Mouse (Mus musculus): ENCODE results near the gene Podn. TPM values are rescaled to one million over a fixed set of nuclear protein-coding genes. Genes with fewer than 3 reads are reported as not detected.
"Not testable (repeated sequence)": the region's sequence is repeated elsewhere in the genome, so short reads cannot be mapped to it uniquely, and the experiment has no call there.

The Podn gene
- 0.05 and 0.29 TPM in 2 replicates for polyA plus RNA-seq (2015; fragmentation: Nextera tagmentation; extraction: Ambion mirVana)

- H3K9me3 ChIP-seq = no peaks in the 10 kb centered on the region
- 82% methylated on average over 4 of the region's 4 CpGs for WGBS
- no peak within 1 kb of the TSS for H3K27ac ChIP-seq (replicated peaks)
- no peaks in the 10 kb centered on the region for H3K4me1 ChIP-seq
- H3K4me2 ChIP-seq = no peak within 1 kb of the TSS
- peaks cover 14% of the 10 kb centered on the region; the same call in 1 of the 2 replicates for H3K36me3 ChIP-seq
- H3K4me3 ChIP-seq = no peak within 1 kb of the TSS
- no peak within 1 kb of the TSS for H3K9ac ChIP-seq
- H3K27me3 ChIP-seq (replicated peaks) = no peaks in the 10 kb centered on the region
- ATAC-seq (ENCODE audit: extremely low read depth, insufficient number of reproducible peaks, low FRiP score, low TSS enrichment) = no peak
Observed at GRCm38 (mm10) chr4:108096345-108096744, at the start of gene Podn. Podn (minus strand) TSS chr4:108096445.

DNA sequence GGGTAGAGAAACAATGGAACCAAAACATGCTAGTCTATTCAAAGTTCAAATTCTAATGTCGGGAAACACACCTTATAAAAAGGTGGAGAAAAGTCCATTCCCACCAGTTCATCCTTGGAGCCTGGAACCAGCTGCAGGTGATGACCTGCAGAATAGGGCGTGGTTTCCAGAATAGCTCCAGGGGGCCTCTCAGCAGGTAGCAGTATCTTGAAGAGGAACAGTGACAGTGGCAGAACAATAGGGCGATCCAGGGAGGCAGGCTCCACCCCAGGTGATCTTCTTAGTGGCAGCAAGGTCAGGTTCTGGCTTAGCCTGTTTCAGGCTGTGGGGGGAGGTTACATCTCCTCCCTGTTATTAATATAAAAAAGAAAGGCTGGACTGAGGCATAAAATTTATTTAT is 49.3 kb upstream of the Podn start:
- H3K9ac ChIP-seq; H3K27ac ChIP-seq (replicated peaks); H3K4me2 ChIP-seq; H3K27me3 ChIP-seq (replicated peaks); ATAC-seq (ENCODE audit: extremely low read depth, insufficient number of reproducible peaks, low FRiP score, low TSS enrichment); H3K9me3 ChIP-seq; H3K36me3 ChIP-seq; H3K4me3 ChIP-seq; H3K4me1 ChIP-seq: not testable (repeated sequence)
- 35% methylated on average over 3 of the region's 3 CpGs for WGBS

GRCm38 (mm10) chr4:108144880-108145279 is 48.6 kb upstream of the Podn start, which contains the start of gene Scp2:
Scp2 (minus strand) TSS chr4:108144998.
- Histone ChIP-seq H3K4me3 (no peak within 1 kb of the TSS), H3K4me1 (no peaks in the 10 kb centered on the region), H3K27ac (replicated peaks) (no peak within 1 kb of the TSS), H3K36me3 (no peaks in the 10 kb centered on the region), H3K9me3 (peaks cover 9% of the 10 kb centered on the region; the same call in 1 of the 2 replicates), H3K27me3 (replicated peaks) (no peaks in the 10 kb centered on the region), H3K9ac (no peak within 1 kb of the TSS), H3K4me2 (no peak within 1 kb of the TSS)
- ATAC-seq (ENCODE audit: extremely low read depth, insufficient number of reproducible peaks, low FRiP score, low TSS enrichment) = no peak
- 86% methylated on average over 1 of the region's 1 CpGs for WGBS

GRCm38 (mm10) chr4:108143778-108144177 is 47.5 kb upstream of the Podn start:
- Histone ChIP-seq H3K4me2 (no peak overlapping the region), H3K36me3 (no peaks in the 10 kb centered on the region), H3K4me3 (no peak overlapping the region), H3K27me3 (replicated peaks) (no peaks in the 10 kb centered on the region), H3K4me1 (no peaks in the 10 kb centered on the region), H3K9me3 (peaks cover 9% of the 10 kb centered on the region; the same call in 1 of the 2 replicates), H3K27ac (replicated peaks) (no peak overlapping the region), H3K9ac (no peak overlapping the region)
- ATAC-seq (ENCODE audit: extremely low read depth, insufficient number of reproducible peaks, low FRiP score, low TSS enrichment) = no peak

DNA sequence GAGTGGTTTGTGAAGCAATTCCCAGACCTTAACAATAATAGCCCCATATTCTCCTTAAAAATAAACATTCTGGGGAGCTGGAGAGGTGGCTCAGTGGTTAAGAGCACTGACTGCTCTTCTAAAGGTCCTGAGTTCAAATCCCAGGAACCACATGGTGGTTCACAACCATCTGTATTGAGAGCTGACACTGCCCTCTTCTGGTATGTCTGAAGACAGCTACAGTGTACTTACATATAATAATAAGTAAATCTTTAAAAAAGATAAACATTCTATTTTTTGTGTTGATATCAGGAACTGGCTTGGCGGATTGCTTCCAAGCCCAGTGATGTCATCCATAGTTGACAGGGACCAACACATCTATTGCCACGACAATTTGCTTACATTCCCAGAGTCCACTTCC is 46.9 kb upstream of the Podn start:
- H3K36me3 ChIP-seq; ATAC-seq (ENCODE audit: extremely low read depth, insufficient number of reproducible peaks, low FRiP score, low TSS enrichment); H3K27me3 ChIP-seq (replicated peaks); H3K4me2 ChIP-seq; H3K4me3 ChIP-seq; H3K4me1 ChIP-seq; H3K9ac ChIP-seq; H3K27ac ChIP-seq (replicated peaks); H3K9me3 ChIP-seq: not testable (repeated sequence)
- 76% methylated on average over 2 of the region's 2 CpGs for WGBS

- H3K9ac ChIP-seq = no peak overlapping the region
- 75% methylated on average over 5 of the region's 5 CpGs for WGBS
- no peaks in the 10 kb centered on the region for H3K4me1 ChIP-seq
- H3K36me3 ChIP-seq = no peaks in the 10 kb centered on the region
- no peak overlapping the region for H3K4me3 ChIP-seq
- no peaks in the 10 kb centered on the region for H3K27me3 ChIP-seq (replicated peaks)
- no peak for ATAC-seq (ENCODE audit: extremely low read depth, insufficient number of reproducible peaks, low FRiP score, low TSS enrichment)
- H3K27ac ChIP-seq (replicated peaks) = no peak overlapping the region
- no peak overlapping the region for H3K4me2 ChIP-seq
- peaks cover under 1% of the 10 kb centered on the region; the same call in 1 of the 2 replicates for H3K9me3 ChIP-seq
Observed at GRCm38 (mm10) chr4:108136938-108137337, 40.7 kb upstream of the Podn start.

DNA sequence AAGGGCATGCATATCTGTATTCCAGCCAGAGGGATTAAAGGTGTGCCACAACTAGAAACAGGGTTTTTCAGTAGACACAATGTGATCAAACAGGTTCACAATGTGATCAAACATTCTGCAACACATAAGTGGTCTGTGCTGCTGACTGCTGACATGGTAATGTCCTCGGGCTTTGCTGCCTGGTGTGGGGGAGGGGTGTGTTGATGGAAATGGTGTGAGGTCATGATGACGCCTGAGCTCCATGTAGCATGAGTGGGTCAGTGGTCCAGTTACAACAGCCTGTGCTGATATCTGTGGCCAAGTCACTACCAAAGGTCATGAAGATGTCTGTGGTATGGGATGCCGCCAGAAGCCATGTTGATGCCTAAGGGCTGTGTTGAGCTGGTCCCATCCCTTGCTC is 34.2 kb upstream of the Podn start:
- H3K4me1 ChIP-seq = no peaks in the 10 kb centered on the region
- H3K27me3 ChIP-seq (replicated peaks) = no peaks in the 10 kb centered on the region
- no peak for ATAC-seq (ENCODE audit: extremely low read depth, insufficient number of reproducible peaks, low FRiP score, low TSS enrichment)
- no peak overlapping the region for H3K4me2 ChIP-seq
- no peaks in the 10 kb centered on the region for H3K36me3 ChIP-seq
- peaks cover 8% of the 10 kb centered on the region for H3K9me3 ChIP-seq
- H3K4me3 ChIP-seq = no peak overlapping the region
- WGBS = 72% methylated on average over 3 of the region's 3 CpGs
- no peak overlapping the region for H3K9ac ChIP-seq
- H3K27ac ChIP-seq (replicated peaks) = no peak overlapping the region

DNA sequence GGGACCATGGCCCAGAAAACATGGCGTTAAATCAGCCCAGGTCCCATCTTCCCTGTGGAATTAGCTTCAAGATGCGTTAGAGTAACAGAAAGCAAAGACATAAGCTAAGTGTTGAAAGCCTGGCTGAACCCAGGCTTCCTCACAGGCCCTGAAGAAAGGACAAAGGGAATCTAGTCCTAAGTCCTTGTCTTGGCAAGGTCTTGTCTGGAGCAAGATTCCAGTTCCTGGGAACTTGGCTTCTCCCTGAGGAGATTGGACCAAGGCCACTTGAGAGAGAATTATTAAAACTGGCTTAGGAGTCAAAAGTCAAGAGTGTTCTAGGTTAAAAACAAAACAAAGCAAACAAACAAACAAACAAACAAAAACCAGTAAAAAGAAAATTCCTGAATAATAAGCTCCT is 32.1 kb upstream of the Podn start:
- Histone ChIP-seq H3K9me3 (peaks cover 8% of the 10 kb centered on the region), H3K4me2 (no peak overlapping the region), H3K9ac (no peak overlapping the region), H3K36me3 (no peaks in the 10 kb centered on the region), H3K4me1 (no peaks in the 10 kb centered on the region), H3K27ac (replicated peaks) (no peak overlapping the region), H3K27me3 (replicated peaks) (no peaks in the 10 kb centered on the region), H3K4me3 (no peak overlapping the region)
- ATAC-seq (ENCODE audit: extremely low read depth, insufficient number of reproducible peaks, low FRiP score, low TSS enrichment) = no peak
- WGBS = 83% methylated on average over 2 of the region's 2 CpGs

DNA sequence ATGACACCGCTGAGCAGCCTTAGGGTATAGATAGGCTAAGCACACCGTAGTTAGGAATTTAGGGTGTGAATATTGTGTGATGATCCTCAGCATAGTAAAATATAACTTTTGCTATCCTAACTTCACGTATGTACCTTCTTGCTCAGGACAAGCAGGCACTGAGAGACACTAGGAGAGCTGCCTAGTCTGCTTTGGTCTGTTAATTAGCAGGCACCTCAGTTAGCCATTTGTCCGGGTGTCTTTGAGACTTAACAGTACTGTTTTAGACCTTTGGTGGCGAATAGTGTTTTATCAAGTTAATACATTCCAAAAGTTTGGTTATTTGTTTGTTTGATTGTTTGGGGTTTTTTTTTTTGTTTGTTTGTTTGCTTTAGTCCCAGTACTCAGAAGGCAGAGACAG is 31.3 kb upstream of the Podn start:
- Histone ChIP-seq H3K9ac (no peak overlapping the region), H3K9me3 (peaks cover 8% of the 10 kb centered on the region), H3K4me1 (no peaks in the 10 kb centered on the region), H3K36me3 (no peaks in the 10 kb centered on the region), H3K4me2 (no peak overlapping the region), H3K27me3 (replicated peaks) (no peaks in the 10 kb centered on the region), H3K27ac (replicated peaks) (no peak overlapping the region), H3K4me3 (no peak overlapping the region)
- ATAC-seq (ENCODE audit: extremely low read depth, insufficient number of reproducible peaks, low FRiP score, low TSS enrichment) = no peak
- 85% methylated on average over 5 of the region's 5 CpGs for WGBS

DNA sequence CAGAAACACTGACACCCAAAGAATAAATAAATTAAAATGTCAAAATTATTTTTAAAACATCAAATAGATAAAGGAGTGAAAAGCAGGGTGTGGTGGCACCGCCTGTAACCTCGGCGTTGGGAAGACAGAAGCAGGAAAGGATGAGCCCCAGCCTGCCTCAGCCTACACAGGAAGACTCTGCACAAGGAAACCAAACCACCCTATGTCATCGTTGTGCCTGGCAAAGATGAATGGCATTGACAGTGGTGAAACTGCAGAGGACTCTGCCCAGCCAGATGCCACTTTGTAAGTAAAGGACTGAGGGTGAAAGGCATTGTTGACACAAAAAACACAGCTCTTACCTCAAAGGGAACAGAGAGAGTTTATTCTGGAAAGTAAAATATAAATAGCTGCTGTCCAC is 30.0 kb upstream of the Podn start:
- no peaks in the 10 kb centered on the region for H3K4me1 ChIP-seq
- no peak for ATAC-seq (ENCODE audit: extremely low read depth, insufficient number of reproducible peaks, low FRiP score, low TSS enrichment)
- peaks cover 8% of the 10 kb centered on the region for H3K9me3 ChIP-seq
- no peak overlapping the region for H3K4me3 ChIP-seq
- H3K4me2 ChIP-seq = no peak overlapping the region
- no peaks in the 10 kb centered on the region for H3K36me3 ChIP-seq
- H3K9ac ChIP-seq = no peak overlapping the region
- 86% methylated on average over 4 of the region's 4 CpGs for WGBS
- H3K27ac ChIP-seq (replicated peaks) = no peak overlapping the region
- no peaks in the 10 kb centered on the region for H3K27me3 ChIP-seq (replicated peaks)

- Histone ChIP-seq H3K4me2 (no peak overlapping the region), H3K9me3 (peaks cover 3% of the 10 kb centered on the region; the same call in 1 of the 2 replicates), H3K4me3 (no peak overlapping the region), H3K27me3 (replicated peaks) (no peaks in the 10 kb centered on the region), H3K27ac (replicated peaks) (no peak overlapping the region), H3K36me3 (no peaks in the 10 kb centered on the region), H3K4me1 (no peaks in the 10 kb centered on the region), H3K9ac (no peak overlapping the region)
- no peak for ATAC-seq (ENCODE audit: extremely low read depth, insufficient number of reproducible peaks, low FRiP score, low TSS enrichment)
- 81% methylated on average over 1 of the region's 1 CpGs for WGBS
Observed at GRCm38 (mm10) chr4:108124104-108124503, 27.9 kb upstream of the Podn start.

DNA sequence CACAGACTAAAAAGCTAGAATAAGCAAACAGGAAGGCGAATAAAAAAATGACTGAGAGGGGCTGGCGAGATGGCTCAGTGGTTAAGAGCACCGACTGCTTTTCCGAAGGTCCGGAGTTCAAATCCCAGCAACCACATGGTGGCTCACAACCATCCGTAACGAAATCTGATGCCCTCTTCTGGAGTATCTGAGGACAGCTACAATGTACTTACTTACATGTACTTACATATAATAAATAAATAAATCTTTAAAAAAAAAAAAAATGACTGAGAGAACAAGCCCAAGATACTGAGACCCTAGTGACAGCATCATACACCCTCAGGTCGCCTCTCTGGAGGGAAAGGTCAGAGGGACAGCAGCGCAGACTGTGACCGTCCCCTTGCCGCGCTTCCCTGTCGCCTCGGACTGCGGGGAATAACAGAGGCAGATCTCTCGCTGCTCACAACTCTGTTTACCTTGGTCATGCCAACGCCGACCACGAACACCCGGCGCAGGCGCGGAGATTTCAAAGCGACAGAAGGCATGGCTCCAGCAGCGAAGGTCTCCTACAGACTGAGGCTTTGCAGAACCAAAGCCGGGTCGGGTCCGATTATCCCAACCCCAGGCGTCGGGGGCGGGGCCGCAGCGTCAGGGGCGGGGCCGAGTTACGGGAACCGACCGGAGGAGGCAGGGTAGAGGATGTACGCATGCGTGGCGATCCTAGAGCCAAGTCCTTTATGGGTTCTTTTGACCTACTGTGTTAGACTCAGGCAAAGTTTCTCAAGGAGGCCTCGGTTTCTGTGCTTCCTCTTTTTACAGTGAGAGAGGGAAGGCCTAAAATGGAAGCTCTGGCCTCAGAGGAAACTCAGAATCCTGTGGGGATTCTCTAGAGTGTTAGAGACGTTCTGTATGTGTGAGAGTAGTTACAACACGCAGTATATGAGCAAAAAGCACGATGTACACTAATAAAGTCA is 22.0 kb upstream of the Podn start:
- Histone ChIP-seq H3K4me1 (no peaks in the 10 kb centered on the region), H3K27ac (replicated peaks) (peak overlapping the region; percentile 57), H3K36me3 (no peaks in the 10 kb centered on the region), H3K9me3 (no peaks in the 10 kb centered on the region), H3K4me3 (peak overlapping the region; percentile 63), H3K4me2 (peak overlapping the region; percentile 73), H3K9ac (peak overlapping the region; percentile 84), H3K27me3 (replicated peaks) (no peaks in the 10 kb centered on the region)
- peak; percentile 76 for ATAC-seq (ENCODE audit: extremely low read depth, insufficient number of reproducible peaks, low FRiP score, low TSS enrichment)
- WGBS = 12% methylated on average over 45 of the region's 45 CpGs

Data from heart, embryonic 13.5 days (tissue).